Mouse (Mus musculus): ENCODE measurements at regions not wholly inside any gene's neighbourhood (a gene's known extent, or its start where the extent isn't known, plus 50 kb on each side); places are given as distances from the start of the nearest gene placed in this dataset.
A peak's percentile ranks its signal among the peaks of the same experiment; 100 is the strongest.

- no peak for DNase-seq (ENCODE audit: extremely low spot score, low read depth, low spot score)
Measured at GRCm38 (mm10) chr9:59232682-59233081, 58.7 kb upstream of the Adpgk start.

- DNase-seq (ENCODE audit: extremely low spot score, low read depth, low spot score) = no peak
Measured at GRCm38 (mm10) chr9:59231947-59232346, 59.4 kb upstream of the Adpgk start.

- DNase-seq (ENCODE audit: extremely low spot score, low read depth, low spot score) = no peak
Measured at GRCm38 (mm10) chr9:59231186-59231585, 60.2 kb upstream of the Adpgk start.

- no peak for DNase-seq (ENCODE audit: extremely low spot score, low read depth, low spot score)
Measured at GRCm38 (mm10) chr9:59230161-59230560, 61.2 kb upstream of the Adpgk start.

- DNase-seq (ENCODE audit: extremely low spot score, low read depth, low spot score) = no peak
Measured at GRCm38 (mm10) chr9:59227948-59228347, 63.4 kb upstream of the Adpgk start.

- DNase-seq (ENCODE audit: extremely low spot score, low read depth, low spot score) = no peak
Measured at GRCm38 (mm10) chr9:59226361-59226760, 65.0 kb upstream of the Adpgk start.

- no peak for DNase-seq (ENCODE audit: extremely low spot score, low read depth, low spot score)
Measured at GRCm38 (mm10) chr9:59219277-59219676, 72.1 kb upstream of the Adpgk start.

- no peak for DNase-seq (ENCODE audit: extremely low spot score, low read depth, low spot score)
Measured at GRCm38 (mm10) chr9:59202654-59203514, 88.5 kb upstream of the Adpgk start.

- no peak for DNase-seq (ENCODE audit: extremely low spot score, low read depth, low spot score)
Measured at GRCm38 (mm10) chr9:59199495-59200196, 91.7 kb upstream of the Adpgk start.

- no peak for DNase-seq (ENCODE audit: extremely low spot score, low read depth, low spot score)
Measured at GRCm38 (mm10) chr9:59198221-59198875, 93.0 kb upstream of the Adpgk start.

- no peak for DNase-seq (ENCODE audit: extremely low spot score, low read depth, low spot score)
Measured at GRCm38 (mm10) chr9:59197506-59197905, 93.9 kb upstream of the Adpgk start.

- DNase-seq (ENCODE audit: extremely low spot score, low read depth, low spot score) = no peak
Measured at GRCm38 (mm10) chr9:59193971-59194370, 97.4 kb upstream of the Adpgk start.

- DNase-seq (ENCODE audit: extremely low spot score, low read depth, low spot score) = no peak
Measured at GRCm38 (mm10) chr9:59189141-59189540, 102.2 kb upstream of the Adpgk start.

GRCm38 (mm10) chr9:59188411-59188810 lies 102.9 kb upstream of the Adpgk start:
- DNase-seq (ENCODE audit: extremely low spot score, low read depth, low spot score) = no peak

- DNase-seq (ENCODE audit: extremely low spot score, low read depth, low spot score) = peak; percentile 74
Measured at GRCm38 (mm10) chr9:59186326-59186725, 105.0 kb upstream of the Adpgk start.

- DNase-seq (ENCODE audit: extremely low spot score, low read depth, low spot score) = no peak
Measured at GRCm38 (mm10) chr9:59184089-59184488, 107.3 kb upstream of the Adpgk start.

- no peak for DNase-seq (ENCODE audit: extremely low spot score, low read depth, low spot score)
Measured at GRCm38 (mm10) chr9:59182906-59183305, 108.5 kb upstream of the Adpgk start.

GRCm38 (mm10) chr9:59182490-59182889 lies 108.9 kb upstream of the Adpgk start:
- no peak for DNase-seq (ENCODE audit: extremely low spot score, low read depth, low spot score)

- DNase-seq (ENCODE audit: extremely low spot score, low read depth, low spot score) = no peak
Measured at GRCm38 (mm10) chr9:59171576-59171975, 119.8 kb upstream of the Adpgk start.

- no peak for DNase-seq (ENCODE audit: extremely low spot score, low read depth, low spot score)
Measured at GRCm38 (mm10) chr9:59163390-59163976, 127.2 kb upstream of the Neo1 start.

GRCm38 (mm10) chr9:59162954-59163353 lies 126.7 kb upstream of the Neo1 start:
- DNase-seq (ENCODE audit: extremely low spot score, low read depth, low spot score) = no peak

Measured in hindlimb bud, embryonic 11.5 days (tissue).